Mouse (Mus musculus) ES-E14 (cell line): ENCODE data around the gene Tesc. TPM values are rescaled to one million over a fixed set of nuclear protein-coding genes. Genes with fewer than 3 reads are reported as not detected.

ENCODE experiments used
- DNase-seq: peaks from one replicate; pipeline ENCODE4 v3.0.0-alpha.2; 2013; ENCODE audit warnings: low read depth, low spot score
- H3K27ac ChIP-seq: 2 replicates; pipeline ENCODE4 v1.5.1; 2012; ENCODE audit warnings: low read depth, mild to moderate bottlenecking, low read length, moderate library complexity, mixed read lengths; ENCODE audit not compliant: poor library complexity, insufficient read depth, severe bottlenecking
- H3K36me3 ChIP-seq: 2 replicates; pipeline ENCODE4 v1.6.1; 2012; ENCODE audit warnings: mild to moderate bottlenecking, low read length, moderate library complexity, mixed read lengths; ENCODE audit not compliant: control insufficient read depth, poor library complexity, insufficient read depth, severe bottlenecking
- H3K4me1 ChIP-seq, 2 experiments: fragments of 150-350 bp in 1 of 2; sonication (generic) in 1 of 2; 2 replicates each; pipeline ENCODE4 v1.6.1; 2012; ENCODE audit warnings: low read length in 2 of 2, mild to moderate bottlenecking in 1 of 2, mixed read lengths in 1 of 2; ENCODE audit not compliant: control insufficient read depth in 2 of 2, insufficient read depth in 2 of 2, poor library complexity in 1 of 2
- H3K4me3 ChIP-seq, 2 experiments: fragments of 150-350 bp in 1 of 2; sonication (generic) in 1 of 2; 2 replicates each; pipeline ENCODE4 v1.5.1; 2012; ENCODE audit warnings: low read length in 2 of 2, low read depth in 1 of 2, mild to moderate bottlenecking in 1 of 2, mixed read lengths in 1 of 2; ENCODE audit not compliant: insufficient read depth in 1 of 2, poor library complexity in 1 of 2, severe bottlenecking in 1 of 2
- H3K9ac ChIP-seq: 2 replicates; pipeline ENCODE4 v1.6.1; 2012; ENCODE audit warnings: low read depth, mild to moderate bottlenecking, low read length, mixed read lengths; ENCODE audit not compliant: poor library complexity, insufficient read depth, severe bottlenecking
- H3K9me3 ChIP-seq: fragments of 150-350 bp; sonication (generic); 2 replicates; pipeline ENCODE4 v1.6.1; 2012; ENCODE audit warnings: low read depth, mild to moderate bottlenecking, low read length; ENCODE audit not compliant: control insufficient read depth, insufficient read depth
- CHD2 ChIP-seq: IDR thresholded peaks from 2 replicates; pipeline ENCODE4 v1.6.1; 2014; ENCODE audit warnings: mild to moderate bottlenecking, low read depth, low read length, inconsistent platforms
- HCFC1 ChIP-seq: IDR thresholded peaks from 2 replicates; pipeline ENCODE4 v1.6.1; 2012; ENCODE audit warnings: low read length, inconsistent platforms, borderline replicate concordance; ENCODE audit not compliant: insufficient read depth
- MAFK ChIP-seq: IDR thresholded peaks from 2 replicates; pipeline ENCODE4 v1.6.1; 2014; ENCODE audit warnings: mild to moderate bottlenecking, low read depth, low read length, inconsistent platforms; ENCODE audit not compliant: insufficient read depth
- ZC3H11A ChIP-seq: IDR thresholded peaks from 2 replicates; pipeline ENCODE4 v1.6.1; 2012; ENCODE audit warnings: low read depth, mild to moderate bottlenecking, inconsistent platforms, low read length, borderline replicate concordance
- ZNF384 ChIP-seq: IDR thresholded peaks from 2 replicates; pipeline ENCODE4 v1.6.1; 2012; ENCODE audit warnings: low read depth, low read length, inconsistent platforms
- in situ Hi-C, 2 experiments: fragments of 600-800 bp; cut with MboI; formaldehyde crosslinking; loops; one replicate each; pipeline ENCODE4 v1.15.1; 2025; ENCODE audit warnings: low sequenced_read_pairs in 2 of 2, inconsistent platforms in 1 of 2; ENCODE audit not compliant: unreplicated experiment in 2 of 2
- total RNA-seq: library from RNA; depleted of rRNA; stranded (reverse); fragments of 300-350 nt; gene quantifications from 2 replicates; pipeline ENCODE4 v1.2.3, GENCODE M21; 2012

The Tesc gene
- total RNA-seq, 1 experiment, result 3.1 TPM

DNA sequence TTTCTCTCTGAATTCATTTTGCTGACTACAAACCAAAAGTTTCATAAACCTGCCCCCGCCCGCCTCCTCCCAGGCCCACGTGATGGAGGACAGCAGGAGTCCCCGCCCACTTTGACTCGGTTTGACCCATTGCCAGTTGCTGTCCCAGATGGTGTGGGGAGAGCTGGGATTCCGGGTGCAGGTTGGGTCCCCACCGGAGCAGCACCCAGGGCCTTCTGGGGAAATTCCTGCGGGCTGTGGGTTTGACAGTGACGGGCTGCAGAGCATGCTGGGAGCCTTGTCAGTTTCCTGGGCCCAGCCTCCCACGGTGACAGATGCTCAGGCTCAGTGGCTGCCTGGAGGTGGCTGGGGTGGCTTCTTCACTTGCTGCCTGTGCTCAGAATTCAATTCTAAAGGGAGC, 1.9 kb downstream of the Tesc start:
- H3K36me3 ChIP-seq, result no peaks in the 10 kb centered on the region
- no peak overlapping the region for H3K27ac ChIP-seq
- no peak for DNase-seq
- in situ Hi-C loops, result no loop called here
- H3K9ac ChIP-seq, result no peak overlapping the region
- peak overlapping the region in 1 of 2 experiments; percentile 55; a peak in 1 of 4 replicates for H3K4me3 ChIP-seq
- TF ChIP-seq ZNF384 (no peak), MAFK (no peak), ZC3H11A (no peak), HCFC1 (no peak), CHD2 (no peak)
- no peaks in the 10 kb centered on the region for H3K9me3 ChIP-seq
- H3K4me1 ChIP-seq, result peaks cover 0 to 29% of the 10 kb centered on the region in 2 experiments; a peak in 2 of 4 replicates

DNA sequence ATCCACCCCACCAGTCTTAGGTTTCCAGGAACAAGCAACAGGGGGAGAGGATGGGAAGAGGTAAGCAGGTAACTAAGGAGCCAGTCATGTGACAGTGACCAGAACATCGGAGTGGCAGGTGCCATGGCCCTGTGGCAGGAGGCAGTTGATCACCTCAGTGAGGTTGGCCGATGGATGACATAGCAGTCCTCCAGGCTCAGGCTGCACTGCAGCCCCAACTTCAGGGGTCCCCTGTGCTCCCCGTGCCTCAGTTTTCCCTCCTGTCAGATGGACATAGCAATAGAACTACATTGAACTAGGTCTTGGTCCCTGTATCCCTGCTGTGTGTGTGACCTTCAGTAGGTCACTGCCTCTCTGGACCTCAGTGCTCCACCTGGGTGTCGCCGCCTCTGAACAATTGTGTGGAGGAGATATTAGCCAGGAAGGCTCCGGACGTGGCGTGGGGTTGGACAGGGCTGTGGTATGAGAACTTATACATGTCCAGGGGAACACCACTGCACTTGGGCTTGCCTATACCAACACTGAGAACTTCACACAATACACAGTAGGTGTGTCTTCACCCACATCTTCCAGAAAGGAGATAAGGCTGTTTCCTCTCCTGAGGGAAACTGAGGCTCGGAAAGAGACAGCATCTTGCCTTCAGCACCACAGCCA, 2.6 kb downstream of the Tesc start:
- no peak for DNase-seq
- Histone ChIP-seq H3K27ac (no peak overlapping the region), H3K4me3 (no peak overlapping the region), H3K9me3 (no peaks in the 10 kb centered on the region), H3K4me1 (peaks cover 0 to 29% of the 10 kb centered on the region in 2 experiments; a peak in 2 of 4 replicates), H3K36me3 (no peaks in the 10 kb centered on the region), H3K9ac (no peak overlapping the region)
- in situ Hi-C loops, result no loop called here
- TF ChIP-seq MAFK, result no peak
- TF ChIP-seq ZC3H11A, result no peak
- TF ChIP-seq CHD2, result no peak
- no peak for TF ChIP-seq HCFC1
- no peak for TF ChIP-seq ZNF384

DNA sequence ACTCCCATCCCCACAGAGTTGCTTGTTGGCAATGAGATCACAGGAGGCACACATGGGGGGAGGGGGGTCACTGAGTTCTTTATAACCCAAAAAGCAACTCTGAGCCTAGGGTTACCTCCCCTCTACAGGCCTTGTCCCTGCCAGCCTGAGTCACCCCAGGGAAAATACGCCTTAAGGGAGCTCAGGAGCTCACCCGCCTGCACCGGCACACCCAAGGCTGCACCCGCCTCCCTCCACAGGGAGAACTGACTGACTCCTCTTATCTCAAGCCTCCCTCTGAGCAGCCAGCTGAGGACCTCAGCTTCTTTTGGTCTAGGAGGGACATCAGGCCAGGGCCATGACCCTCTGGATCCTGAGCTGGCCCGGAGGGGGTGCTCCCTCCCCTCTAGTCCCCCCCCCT, 3.5 kb downstream of the Tesc start:
- Histone ChIP-seq H3K9me3 (no peaks in the 10 kb centered on the region), H3K27ac (no peak overlapping the region), H3K36me3 (no peaks in the 10 kb centered on the region), H3K9ac (no peak overlapping the region), H3K4me3 (no peak overlapping the region), H3K4me1 (peaks cover 0 to 25% of the 10 kb centered on the region in 2 experiments; a peak in 2 of 4 replicates)
- in situ Hi-C loops, result no loop called here
- no peak for DNase-seq
- TF ChIP-seq ZC3H11A (no peak), ZNF384 (no peak)

DNA sequence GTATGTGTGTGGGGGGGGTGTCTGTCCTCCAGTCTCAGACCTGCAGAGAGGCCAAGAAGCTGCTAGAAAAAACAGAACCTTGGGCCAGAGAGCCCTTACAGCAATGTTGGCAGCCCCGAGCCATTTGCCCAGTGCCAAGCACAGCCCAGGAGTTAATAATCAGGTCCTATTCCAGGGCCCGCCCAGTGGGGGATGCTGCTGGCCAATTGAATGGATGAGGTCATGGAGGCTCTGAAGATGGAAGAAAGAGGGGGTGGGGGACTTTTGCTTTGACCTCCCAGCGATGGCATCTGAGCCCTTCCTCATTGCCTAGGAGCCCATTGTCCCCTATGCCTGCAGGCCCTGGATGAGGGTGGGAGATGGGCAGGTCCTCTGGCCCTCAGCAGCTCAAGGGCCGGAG, 4.0 kb downstream of the Tesc start:
- in situ Hi-C loops, result no loop called here
- Histone ChIP-seq H3K4me1 (peaks cover 2 to 23% of the 10 kb centered on the region in 2 experiments; a peak in 2 of 4 replicates), H3K9ac (no peak overlapping the region), H3K9me3 (no peaks in the 10 kb centered on the region), H3K27ac (no peak overlapping the region), H3K36me3 (no peaks in the 10 kb centered on the region), H3K4me3 (no peak overlapping the region)
- no peak for DNase-seq
- TF ChIP-seq HCFC1 (no peak), MAFK (no peak), ZNF384 (no peak), CHD2 (no peak), ZC3H11A (no peak)
